Mouse (Mus musculus) adrenal gland, postnatal 14 days (tissue): ENCODE measurements at regions not wholly inside any gene's neighbourhood (a gene's known extent, or its start where the extent isn't known, plus 50 kb on each side); places are given as distances from the start of the nearest gene placed in this dataset.

Source experiments
- DNase-seq: peaks from one replicate; pipeline ENCODE4 v3.0.0; 2021; ENCODE audit warnings: mixed read lengths

GRCm38 (mm10) chr10:74722971-74723370 is 244.0 kb upstream of the Gnaz start:
- peak; percentile 20 for DNase-seq

DNA sequence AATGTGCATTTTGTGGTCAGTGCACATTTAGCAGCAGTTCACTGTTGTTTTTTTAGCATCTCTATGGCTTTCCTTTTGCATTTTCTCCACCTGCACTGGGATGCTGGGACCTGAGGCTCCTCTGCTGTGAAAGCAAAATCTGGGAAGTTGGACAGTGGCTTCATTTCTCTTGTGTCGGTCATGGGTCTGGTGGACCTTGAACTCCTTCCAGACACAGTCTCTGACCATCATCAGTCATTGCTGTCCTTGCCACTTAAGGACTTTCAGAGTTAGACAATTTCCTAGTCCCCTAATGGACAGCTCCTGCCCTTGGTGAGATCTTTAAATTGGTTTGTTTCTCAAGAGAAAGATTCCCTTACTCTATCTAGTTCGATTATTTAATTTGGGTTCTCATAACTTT is 217.5 kb upstream of the Gnaz start:
- peak; percentile 12 for DNase-seq

GRCm38 (mm10) chr10:74750879-74751278 is 216.1 kb upstream of the Gnaz start:
- DNase-seq = no peak

DNA sequence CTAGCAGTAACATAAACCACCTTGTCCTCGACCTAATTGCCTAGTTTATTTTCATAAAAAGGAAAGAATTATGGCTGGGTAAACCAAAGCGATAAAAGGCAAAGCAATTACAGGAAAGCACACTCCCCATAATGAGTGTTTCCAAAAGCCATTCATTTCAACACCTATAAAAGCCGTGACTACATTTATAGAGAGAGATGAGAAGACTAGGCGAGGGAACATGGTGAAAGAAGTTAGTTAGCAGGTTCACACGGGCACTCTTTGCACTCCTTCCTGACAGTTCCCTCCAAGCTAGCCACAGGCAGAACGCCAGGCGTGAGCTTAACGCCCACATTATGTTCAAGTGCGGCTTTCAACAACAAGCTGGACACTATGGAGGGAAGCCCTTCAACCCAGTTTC is 206.2 kb upstream of the Gnaz start:
- no peak for DNase-seq

DNA sequence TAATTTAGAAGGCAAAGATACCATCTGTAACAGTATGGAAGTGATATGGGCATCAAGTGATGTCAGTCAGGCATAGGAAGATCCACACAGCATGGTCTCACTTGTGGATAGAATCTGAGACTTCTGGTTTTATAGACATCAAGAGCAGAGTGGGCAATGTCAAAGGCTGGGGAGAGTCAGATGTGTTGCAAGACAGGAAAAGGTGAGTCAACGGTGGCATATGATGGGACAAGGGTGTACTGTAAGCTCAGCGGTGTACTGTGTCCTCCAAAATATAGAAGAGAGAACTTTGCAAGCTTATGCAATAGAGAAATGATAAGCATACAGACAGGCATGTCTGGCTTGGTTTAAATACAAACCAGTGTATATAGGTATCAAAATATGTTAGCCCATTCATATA is 177.7 kb upstream of the Gnaz start:
- DNase-seq = no peak

DNA sequence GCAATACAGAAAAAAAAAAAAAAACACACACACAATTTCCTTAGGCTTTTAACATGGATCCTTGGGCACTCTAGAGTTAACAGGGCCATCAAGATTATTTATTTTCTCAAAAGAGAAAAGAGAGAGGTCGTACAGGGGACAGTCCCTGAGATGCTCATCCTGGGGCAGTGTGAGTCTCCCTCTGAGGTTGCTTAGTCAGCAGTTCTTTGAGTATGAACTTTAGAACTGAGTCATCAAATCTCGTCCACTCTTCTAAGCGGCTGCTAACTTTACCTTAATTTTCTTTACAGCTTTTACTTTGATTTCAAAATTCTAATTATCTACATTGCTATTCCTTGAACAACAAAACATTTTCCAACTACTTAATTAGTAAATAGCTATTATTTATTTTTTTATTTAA is 177.0 kb upstream of the Gnaz start:
- DNase-seq = no peak

DNA sequence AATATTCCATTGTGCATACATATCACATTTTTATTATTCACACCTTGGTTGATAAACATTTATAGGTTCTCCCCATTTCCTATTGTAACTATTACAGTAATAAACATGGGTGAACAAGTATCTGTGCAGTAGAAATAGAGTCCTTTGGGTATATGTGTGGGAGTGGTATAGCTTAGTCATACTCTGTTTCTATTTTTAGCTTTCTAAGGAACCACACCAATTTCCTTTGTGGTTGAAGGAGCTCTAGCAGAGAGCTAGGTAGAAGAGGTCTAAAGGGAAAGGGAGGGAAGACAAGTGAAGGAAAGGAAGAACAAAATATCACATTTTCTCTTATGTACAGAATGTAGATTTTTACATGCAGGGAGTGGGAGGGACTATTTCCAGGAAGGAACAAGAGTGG is 143.6 kb upstream of the Gnaz start:
- no peak for DNase-seq

DNA sequence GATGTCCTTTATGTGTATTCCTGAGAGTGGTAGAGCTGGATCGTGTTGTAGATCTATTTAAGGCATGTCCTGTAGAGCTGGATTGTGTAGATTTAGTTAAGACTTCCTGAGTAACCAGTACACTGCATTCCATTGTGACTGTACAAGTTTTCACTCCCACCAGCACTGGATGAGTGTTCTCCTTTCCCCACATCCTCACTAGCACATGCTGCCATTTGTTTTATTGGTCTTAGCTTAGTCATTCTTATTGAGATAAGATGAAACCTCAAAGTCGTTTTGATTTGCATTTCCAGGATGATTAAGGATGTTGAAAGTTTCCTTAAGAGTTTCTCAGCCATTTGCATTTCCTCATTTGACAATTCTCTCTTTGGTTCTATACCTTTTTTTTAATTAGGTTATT is 132.6 kb upstream of the Gnaz start:
- DNase-seq = no peak

- peak; percentile 86 for DNase-seq
Measured at GRCm38 (mm10) chr10:74848372-74848771, 118.6 kb upstream of the Gnaz start.

DNA sequence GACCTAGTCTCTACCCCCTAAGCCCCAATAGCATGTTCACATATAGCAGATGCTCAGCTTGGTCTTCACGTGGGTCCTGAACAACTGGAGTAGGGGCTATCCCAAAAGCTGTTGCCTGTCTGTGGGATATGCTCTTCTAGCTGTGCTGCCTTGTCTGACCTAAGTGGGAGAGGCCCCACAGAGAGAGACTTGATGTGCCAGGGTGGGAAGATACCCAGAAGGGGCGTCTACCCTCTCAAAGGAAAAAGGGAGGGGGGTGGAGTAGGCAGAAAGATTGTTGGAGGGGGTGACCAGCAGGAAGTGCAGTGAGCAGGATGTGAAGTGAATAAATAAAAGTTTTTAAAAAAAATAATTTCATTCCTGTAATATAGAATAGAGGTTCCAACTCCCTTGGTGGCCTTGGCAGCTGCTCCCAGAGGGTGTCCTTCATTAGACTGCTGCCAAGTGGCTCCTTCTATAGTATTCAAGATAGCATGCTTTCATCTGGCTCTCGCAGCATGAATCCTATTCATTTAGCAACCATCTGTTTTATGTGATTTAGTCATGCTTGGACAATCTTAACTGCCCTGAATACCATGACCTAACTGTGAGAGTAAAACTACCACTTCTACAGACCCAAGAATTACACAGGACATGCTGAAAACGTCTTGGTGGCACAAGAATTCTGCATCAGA is 111.8 kb upstream of the Gnaz start:
- DNase-seq = no peak
